Mouse (Mus musculus): ENCODE results near the gene Ilkap.

Ilkap gene

DNA sequence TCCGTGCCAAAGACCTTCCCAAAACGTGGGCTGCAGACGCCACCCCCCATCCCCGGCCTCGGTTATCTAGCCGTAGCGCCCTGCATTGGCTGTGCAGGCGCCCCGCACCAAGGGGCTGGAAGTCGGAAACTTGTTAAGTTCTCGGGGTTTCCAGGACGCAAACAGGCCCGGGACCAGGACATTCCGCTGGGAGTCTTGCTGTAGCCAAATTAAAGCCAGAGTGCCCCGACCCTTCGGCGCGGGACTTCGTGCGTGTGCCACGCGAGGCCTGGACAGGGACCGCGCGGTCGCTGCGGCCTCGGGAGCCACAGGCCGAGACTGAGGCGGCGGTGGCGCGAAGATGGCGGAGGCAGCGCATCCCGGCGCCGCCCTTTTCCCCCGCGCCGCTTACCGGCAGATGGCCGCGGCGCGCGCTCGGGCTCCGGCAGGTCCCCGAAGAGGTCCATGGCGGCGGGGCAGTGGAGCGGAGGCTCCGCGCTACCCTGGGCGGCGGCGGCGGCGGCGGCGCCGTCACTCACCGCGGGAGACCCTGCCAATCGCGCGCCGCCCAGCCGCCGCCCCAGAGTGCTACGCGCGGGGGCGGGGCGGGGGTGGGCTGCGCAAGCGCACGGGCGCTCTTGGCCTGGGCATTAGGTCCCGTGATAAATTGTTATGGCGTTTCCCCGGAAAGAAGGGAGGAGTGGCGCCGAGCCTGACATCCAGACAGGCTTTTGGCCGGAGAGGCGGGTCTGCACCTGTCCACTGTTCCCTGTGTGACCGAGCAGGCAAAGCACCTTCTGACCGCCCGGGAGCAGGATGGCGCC lies at the start of gene Ilkap:
Gene Ilkap, minus strand, starts transcription at position 556 of the 803 bp plus-strand sequence.
- DNase-seq (ENCODE audit: low spot score), result peak; percentile 84

- DNase-seq (ENCODE audit: low spot score), result no peak
Measured at GRCm38 (mm10) chr1:91446511-91446910, 47.9 kb upstream of the Ilkap start.

- no peak for DNase-seq (ENCODE audit: low spot score)
Measured at GRCm38 (mm10) chr1:91446060-91446459, 47.4 kb upstream of the Ilkap start.

DNA sequence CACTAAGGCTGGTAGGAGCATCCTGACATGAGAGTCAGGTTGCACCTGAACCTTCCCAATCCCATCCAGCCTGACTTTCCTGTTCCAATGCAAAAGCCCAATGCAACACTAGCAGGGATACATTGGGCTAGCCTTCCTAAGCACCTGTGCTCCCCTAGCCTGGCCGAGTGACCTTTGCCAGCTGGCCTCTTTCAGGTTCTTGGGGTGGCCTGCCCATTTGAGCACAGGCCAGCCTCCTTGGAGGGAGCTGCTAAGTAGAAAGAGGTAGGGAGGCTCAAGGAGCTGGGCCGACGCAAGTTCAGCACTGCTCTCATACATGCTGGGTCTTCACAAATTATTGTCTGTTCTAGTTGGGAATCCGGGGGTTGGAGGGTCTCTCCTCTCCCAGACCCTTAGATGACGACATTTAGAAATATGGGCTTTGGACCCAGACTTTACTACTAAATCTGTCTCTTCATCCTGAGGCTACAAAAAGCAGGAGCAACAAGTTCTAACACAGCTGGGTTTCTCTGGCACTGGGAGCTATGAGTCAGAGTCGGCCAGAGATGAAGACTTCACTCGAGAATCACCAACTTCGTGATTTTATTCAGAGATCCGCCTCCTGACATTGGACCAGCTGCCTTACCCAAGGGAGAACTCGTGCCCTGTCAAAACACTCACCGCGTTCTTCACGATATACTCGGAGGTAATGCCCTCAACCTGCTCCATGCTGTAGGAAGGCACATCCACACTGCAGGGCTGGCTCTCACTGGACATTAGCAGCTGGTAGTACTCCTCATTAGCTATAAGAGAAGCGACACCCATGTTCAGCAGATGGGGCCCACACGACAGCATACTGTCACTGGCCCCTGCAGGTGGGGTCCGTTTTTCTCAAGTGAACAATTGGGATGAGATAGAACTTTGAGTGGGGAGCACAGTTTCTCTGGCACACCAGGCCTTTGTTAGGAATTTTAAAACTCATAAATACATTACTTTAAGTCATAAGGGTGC lies 46.5 kb upstream of the Ilkap start:
- no peak for DNase-seq (ENCODE audit: low spot score)

- DNase-seq (ENCODE audit: low spot score), result no peak
Measured at GRCm38 (mm10) chr1:91442350-91442990, 43.9 kb upstream of the Ilkap start.

DNA sequence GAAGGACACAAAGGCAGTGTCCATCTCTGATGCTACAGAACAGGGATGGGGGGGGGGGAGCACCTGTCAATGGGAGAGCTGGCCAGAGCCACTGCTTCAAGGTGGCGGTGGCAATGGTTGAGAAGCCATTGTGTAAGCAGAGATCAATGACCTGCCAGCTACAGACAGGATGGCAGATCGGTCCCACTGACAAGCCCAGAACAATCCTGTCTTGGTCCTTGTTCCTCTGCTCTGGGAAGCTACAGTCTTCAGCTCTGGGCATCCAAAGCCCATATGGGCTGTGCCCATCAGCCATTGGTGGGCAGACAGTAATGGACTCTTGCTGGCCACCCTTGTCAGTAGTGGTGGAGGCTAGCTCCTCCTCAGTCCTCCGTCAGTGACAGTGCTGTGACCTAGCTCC lies 43.2 kb upstream of the Ilkap start:
- no peak for DNase-seq (ENCODE audit: low spot score)

GRCm38 (mm10) chr1:91439776-91440175 lies 41.2 kb upstream of the Ilkap start:
- no peak for DNase-seq (ENCODE audit: low spot score)

DNA sequence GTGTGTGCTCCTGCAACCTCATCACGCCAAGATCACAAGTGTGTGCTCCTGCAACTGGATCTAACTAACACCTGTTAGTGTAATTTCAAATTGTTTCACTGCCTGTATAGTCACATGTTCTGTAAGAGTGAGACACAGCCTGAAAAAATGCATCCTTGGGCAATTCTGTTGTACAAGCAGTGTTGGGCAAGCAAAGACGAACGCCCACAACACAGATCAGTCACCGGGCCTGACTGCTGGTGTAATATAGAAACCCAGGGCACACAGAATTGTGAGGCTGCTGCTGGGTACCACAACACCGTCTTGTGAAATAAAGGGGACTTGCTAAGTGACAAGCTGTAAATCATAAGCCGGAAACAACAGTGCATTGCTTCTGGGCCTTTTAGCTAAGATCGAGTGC lies 39.0 kb upstream of the Ilkap start:
- no peak for DNase-seq (ENCODE audit: low spot score)

GRCm38 (mm10) chr1:91437083-91437400 lies 38.4 kb upstream of the Ilkap start:
- no peak for DNase-seq (ENCODE audit: low spot score)

DNA sequence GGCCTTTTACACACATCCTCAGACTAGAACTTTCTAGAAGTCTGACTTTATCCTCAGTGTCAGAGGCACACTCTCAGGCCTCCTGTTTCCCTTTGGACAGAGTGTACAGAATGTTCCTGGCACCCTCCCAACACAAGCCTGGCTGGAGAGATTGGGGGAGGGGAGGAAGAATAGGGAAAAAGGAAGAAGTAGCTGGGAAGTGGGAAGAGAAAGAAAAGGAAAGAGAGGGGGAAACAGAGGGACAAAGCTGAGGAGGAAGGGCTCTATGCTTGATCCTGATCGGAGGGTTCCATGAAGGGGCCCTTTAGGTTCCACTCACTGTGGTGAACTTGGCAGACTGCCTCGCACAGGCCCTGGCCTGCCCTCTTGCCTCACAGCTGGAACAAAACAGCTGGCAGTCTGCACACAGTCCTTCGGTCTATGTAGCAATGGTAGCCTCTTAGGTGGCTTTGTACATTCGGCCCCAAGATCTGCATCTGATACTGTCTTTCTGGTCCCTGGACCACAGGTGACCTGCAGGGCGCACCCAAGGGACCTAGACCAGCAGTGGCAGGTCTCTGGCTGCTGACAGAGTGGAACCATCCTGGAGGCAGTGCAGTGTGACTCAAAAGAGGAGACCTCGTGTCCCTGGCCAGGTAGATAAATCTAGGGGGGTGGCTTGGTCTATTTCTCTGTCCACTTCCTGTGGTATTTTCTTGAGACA lies 37.9 kb upstream of the Ilkap start:
- no peak for DNase-seq (ENCODE audit: low spot score)

- DNase-seq (ENCODE audit: low spot score), result no peak
Measured at GRCm38 (mm10) chr1:91435606-91436130, 37.1 kb upstream of the Ilkap start.

DNA sequence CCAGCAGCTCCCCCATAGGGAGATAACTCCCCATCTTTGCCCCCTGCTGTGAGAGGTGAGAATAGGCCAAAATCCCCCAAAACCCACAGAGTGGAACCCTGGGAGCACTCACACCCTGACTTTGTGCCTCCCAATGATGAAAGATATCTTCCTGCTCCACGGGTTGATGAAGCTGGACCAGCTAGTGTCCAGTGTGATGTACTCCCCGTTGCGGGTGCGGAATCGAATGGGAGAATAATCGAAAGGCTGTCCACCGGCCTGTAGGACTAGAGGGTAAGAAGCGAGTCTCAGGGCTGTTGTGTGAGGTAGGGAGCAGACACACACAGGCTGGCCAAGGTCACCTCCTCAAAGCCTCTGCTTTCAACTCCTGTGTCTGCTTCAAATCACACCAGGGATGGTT lies 36.3 kb upstream of the Ilkap start:
- no peak for DNase-seq (ENCODE audit: low spot score)

DNA sequence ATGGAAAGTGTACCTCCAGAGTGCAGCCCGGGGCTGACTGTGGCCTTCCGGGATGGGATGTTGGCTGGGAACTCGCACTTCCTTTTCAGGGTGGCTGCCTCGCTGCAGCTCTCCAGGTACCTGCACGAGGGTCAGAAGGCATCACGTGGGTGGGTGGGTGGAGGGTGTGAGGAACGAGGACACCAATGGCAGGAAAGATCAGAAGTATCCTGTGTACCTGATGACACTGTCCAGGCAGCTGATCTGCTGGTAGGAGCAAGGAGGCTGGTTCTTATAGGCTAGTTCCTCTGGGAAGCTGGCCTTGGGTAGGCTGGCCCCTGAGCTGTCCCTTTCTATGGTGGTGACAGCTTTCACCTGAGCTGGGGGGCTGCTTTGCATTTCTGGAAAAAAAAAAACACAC lies 32.1 kb upstream of the Ilkap start:
- no peak for DNase-seq (ENCODE audit: low spot score)

GRCm38 (mm10) chr1:91429212-91429611 lies 30.6 kb upstream of the Ilkap start:
- no peak for DNase-seq (ENCODE audit: low spot score)

DNA sequence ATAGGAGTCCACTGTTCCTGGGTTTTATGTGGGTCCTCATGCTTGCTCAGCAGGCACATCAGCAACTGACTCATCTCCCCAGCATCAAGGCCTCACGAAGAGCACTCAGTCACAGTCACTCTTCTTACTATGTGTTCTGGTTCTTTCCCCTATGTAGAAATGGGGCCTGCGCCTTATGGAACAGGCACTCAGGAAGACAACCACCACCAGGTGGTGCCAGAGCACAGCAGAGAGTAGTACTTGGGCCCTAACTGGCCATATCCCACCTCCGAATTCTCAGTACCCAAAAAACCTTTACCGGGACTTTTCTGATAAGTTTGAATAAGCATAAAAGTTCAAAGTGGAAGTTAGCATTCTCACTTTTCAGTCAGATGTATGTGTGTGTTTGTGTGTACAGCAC lies 30.0 kb upstream of the Ilkap start:
- DNase-seq (ENCODE audit: low spot score), result peak; percentile 60

GRCm38 (mm10) chr1:91426397-91426796 lies 27.8 kb upstream of the Ilkap start:
- no peak for DNase-seq (ENCODE audit: low spot score)

DNA sequence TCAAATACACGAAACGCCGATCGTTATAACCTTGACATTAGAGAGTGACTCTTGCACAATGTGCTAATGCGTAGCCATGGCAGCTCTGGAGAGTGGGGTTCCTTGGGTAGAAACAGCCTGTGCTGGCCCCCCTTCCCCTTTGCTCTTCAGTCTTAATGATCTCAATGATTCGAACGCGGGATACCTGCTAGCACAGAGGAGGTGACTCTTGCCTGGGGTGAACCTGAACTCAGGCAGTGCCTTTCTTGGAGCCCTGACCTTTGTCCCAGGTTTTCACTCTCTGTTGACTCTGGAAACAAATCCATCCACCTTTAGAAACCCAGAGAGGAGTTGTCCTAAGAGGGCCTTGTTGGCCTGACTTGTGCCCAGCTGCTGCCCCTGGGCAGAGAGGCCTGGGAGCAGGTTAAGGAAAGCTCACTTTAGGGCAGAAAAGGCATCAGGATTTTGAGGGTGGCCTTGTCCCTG lies 22.0 kb upstream of the Ilkap start:
- DNase-seq (ENCODE audit: low spot score), result no peak

- DNase-seq (ENCODE audit: low spot score), result no peak
Measured at GRCm38 (mm10) chr1:91419862-91420600, 21.4 kb upstream of the Ilkap start.

- no peak for DNase-seq (ENCODE audit: low spot score)
Measured at GRCm38 (mm10) chr1:91417991-91418390, 19.4 kb upstream of the Ilkap start.

DNA sequence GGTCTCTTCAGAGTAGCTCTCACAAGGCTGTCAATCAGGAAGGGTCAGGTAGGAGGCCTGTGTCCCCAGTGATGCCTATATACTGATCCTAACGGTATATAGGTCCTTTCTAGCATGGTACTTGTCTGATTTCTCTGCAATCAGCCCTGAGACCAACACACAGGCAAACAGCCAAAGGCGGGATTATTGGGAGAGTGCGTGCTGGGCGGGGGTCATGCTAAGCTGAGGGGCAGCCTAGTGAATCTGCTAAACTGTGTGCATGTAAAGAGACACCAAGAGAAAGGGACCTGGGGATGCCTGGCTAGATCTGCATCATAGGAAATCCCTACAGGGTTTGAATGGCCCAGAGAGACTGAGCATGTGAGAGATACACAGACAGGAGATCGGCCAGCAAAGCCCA lies 16.7 kb upstream of the Ilkap start:
- no peak for DNase-seq (ENCODE audit: low spot score)

- DNase-seq (ENCODE audit: low spot score), result no peak
Measured at GRCm38 (mm10) chr1:91414903-91415302, 16.3 kb upstream of the Ilkap start.
